Mouse (Mus musculus) cerebellum, adult 2 months (tissue): ENCODE data around the gene Rbms3. TPM values are rescaled to one million over a fixed set of nuclear protein-coding genes. Genes with fewer than 3 reads are reported as not detected.

Experiments used
- DNase-seq, 2 experiments: peaks; one replicate each; pipeline ENCODE4 v3.0.0; 2021
- H3K27ac ChIP-seq: fragments of 200-500 bp; 2 replicates; pipeline ENCODE4 v1.5.1; 2012; ENCODE audit warnings: low read length, control low read depth, inconsistent platforms; ENCODE audit not compliant: insufficient read depth
- H3K27me3 ChIP-seq: fragments of 200-500 bp; 2 replicates; pipeline ENCODE4 v1.6.1; 2012; ENCODE audit warnings: inconsistent platforms, mild to moderate bottlenecking, low read length, moderate library complexity; ENCODE audit not compliant: control insufficient read depth, insufficient read depth
- H3K4me1 ChIP-seq: fragments of 200-500 bp; 2 replicates; pipeline ENCODE4 v1.6.1; 2011; ENCODE audit warnings: low read length; ENCODE audit not compliant: control insufficient read depth, insufficient read depth
- H3K4me3 ChIP-seq: fragments of 200-500 bp; replicated peaks from 2 replicates; pipeline ENCODE3; 2011; ENCODE audit warnings: mild to moderate bottlenecking, low read depth, low read length, control low read depth; ENCODE audit not compliant: insufficient read depth
- CTCF ChIP-seq: fragments of 200-500 bp; IDR thresholded peaks from 2 replicates; pipeline ENCODE4 v1.5.1; 2011; ENCODE audit warnings: low read depth, mild to moderate bottlenecking, control low read depth, low read length, moderate library complexity, borderline replicate concordance; ENCODE audit not compliant: insufficient read depth
- POLR2A ChIP-seq: fragments of 200-500 bp; IDR thresholded peaks from 2 replicates; pipeline ENCODE4 v1.6.1; 2011; ENCODE audit warnings: low read length, control low read depth, borderline replicate concordance; ENCODE audit not compliant: insufficient read depth
- WGBS: fragments of 180-500 bp; shearing (Covaris S2); methylation state at CpG from one replicate; pipeline ENCODE4 v1.1.7; 2018; 5-methylcytosine and 5-hydroxymethylcytosine counted together
- polyA plus RNA-seq: library from polyadenylated mRNA; depleted of rRNA; stranded (reverse); fragments of >200 nt; gene quantifications from 2 replicates; pipeline ENCODE4 v1.2.3, GENCODE M21; 2012

The Rbms3 gene
- polyA plus RNA-seq, 1 experiment, result 13.3 TPM

DNA sequence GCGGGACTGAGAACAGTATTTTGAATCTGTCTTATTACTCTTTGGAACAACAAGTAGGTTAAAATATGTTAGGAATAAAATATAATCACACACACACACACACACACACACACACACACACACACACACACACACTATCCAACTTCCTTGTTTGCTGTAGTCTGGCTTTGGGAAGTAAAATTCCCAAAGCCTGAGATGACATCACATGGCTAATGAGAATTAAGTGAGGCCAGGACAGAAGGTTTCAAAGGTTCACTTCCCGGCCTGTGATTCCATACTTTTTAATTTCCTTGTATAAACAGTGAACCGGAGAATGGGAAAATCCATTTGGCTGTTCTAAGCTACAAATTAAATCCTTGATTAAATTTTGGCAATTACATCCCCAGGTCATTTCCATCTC is 752.9 kb downstream of the Rbms3 start:
- Histone ChIP-seq H3K4me1 (no peaks in the 10 kb centered on the region), H3K27ac (no peak overlapping the region), H3K27me3 (no peaks in the 10 kb centered on the region), H3K4me3 (no peak overlapping the region)
- no peak for DNase-seq
- no peak for TF ChIP-seq POLR2A
- TF ChIP-seq CTCF, result no peak
- 44% methylated on average over 3 of the region's 3 CpGs for whole genome bisulfite sequencing

DNA sequence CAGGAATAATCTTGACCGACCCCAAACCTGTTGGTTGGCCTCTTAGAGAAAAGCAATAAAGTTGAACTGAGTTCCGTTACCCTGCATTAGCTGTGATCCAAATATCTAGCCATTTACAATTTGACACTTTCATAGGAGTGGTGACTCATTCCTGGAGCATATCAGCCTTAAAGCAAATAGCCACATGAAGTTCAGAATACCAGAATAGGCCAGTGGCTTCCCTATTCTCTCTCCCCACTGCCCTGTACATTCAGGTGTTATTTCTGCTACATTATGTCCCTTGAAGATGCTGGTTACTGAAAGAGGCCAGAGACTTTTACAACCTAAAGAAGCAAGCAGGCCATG is 755.8 kb downstream of the Rbms3 start:
- no peak overlapping the region for H3K4me3 ChIP-seq
- H3K4me1 ChIP-seq, result no peaks in the 10 kb centered on the region
- TF ChIP-seq CTCF (no peak), POLR2A (no peak)
- no peaks in the 10 kb centered on the region for H3K27me3 ChIP-seq
- no peak for DNase-seq
- WGBS, result 73% methylated on average over 2 of the region's 2 CpGs
- H3K27ac ChIP-seq, result no peak overlapping the region

- WGBS, result 70% methylated on average over 30 of the region's 30 CpGs
- no peak for TF ChIP-seq POLR2A
- DNase-seq, result no peak
These were observed 756.4 kb downstream of the Rbms3 start for GRCm38 (mm10) chr9:116873033-116873975.

GRCm38 (mm10) chr9:116872346-116872745 is 757.4 kb downstream of the Rbms3 start:
- no peak for DNase-seq
- no peak overlapping the region for H3K27ac ChIP-seq

More at GRCm38 (mm10) chr9:116873033-116873975, 756.4 kb downstream of the Rbms3 start:
- Histone ChIP-seq H3K27ac (no peak overlapping the region), H3K4me1 (no peaks in the 10 kb centered on the region), H3K4me3 (no peak overlapping the region), H3K27me3 (no peaks in the 10 kb centered on the region)

DNA sequence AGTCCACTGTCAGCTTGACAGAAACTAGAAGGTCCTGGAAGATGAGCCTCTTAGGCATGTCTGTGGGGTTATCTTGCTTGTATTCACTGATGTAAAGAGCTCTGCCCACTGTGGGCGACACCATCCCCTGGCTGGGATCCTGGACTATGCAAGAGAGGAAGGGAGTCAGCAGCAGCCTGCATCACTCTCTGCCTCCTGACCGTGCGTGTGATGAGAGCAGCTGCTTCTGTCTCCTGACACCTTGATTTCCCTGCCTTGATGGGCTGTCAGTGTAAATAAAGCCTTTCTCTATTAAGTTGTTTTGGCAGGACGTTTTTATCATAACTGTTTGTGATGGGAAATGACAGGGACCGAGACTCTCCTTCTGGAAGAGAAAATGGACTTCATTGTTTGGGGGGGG is 758.1 kb downstream of the Rbms3 start:
- Histone ChIP-seq H3K27ac (no peak overlapping the region), H3K27me3 (no peaks in the 10 kb centered on the region), H3K4me1 (no peaks in the 10 kb centered on the region), H3K4me3 (no peak overlapping the region)
- 84% methylated on average over 5 of the region's 5 CpGs for WGBS
- no peak for DNase-seq
- no peak for TF ChIP-seq POLR2A
- no peak for TF ChIP-seq CTCF

More at GRCm38 (mm10) chr9:116872346-116872745, 757.4 kb downstream of the Rbms3 start:
- WGBS, result 87% methylated on average over 6 of the region's 6 CpGs
- no peaks in the 10 kb centered on the region for H3K27me3 ChIP-seq
- TF ChIP-seq POLR2A (no peak), CTCF (no peak)
- no peaks in the 10 kb centered on the region for H3K4me1 ChIP-seq
- H3K4me3 ChIP-seq, result no peak overlapping the region

DNA sequence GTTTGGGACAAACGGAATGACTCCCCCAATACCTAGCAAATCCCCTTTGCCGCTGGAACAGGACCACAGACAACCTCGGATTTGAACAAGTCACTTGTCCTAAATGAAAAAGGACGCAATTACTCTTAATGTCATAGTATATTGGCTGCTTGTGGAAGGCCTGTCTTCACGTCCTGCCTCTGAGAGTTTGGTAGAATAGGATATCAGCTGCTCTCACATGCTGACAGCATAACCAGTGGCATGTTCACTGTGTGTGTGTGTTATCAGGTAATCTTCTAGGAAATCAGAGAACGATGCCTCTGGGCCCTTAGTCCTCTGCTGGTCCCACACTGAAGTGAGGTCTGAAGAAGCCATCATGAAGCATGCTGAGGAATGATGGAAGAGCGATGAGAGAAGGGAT is 763.7 kb downstream of the Rbms3 start:
- Histone ChIP-seq H3K27me3 (no peaks in the 10 kb centered on the region), H3K4me1 (no peaks in the 10 kb centered on the region), H3K4me3 (no peak overlapping the region), H3K27ac (no peak overlapping the region)
- TF ChIP-seq POLR2A (no peak), CTCF (no peak)
- 96% methylated on average over 7 of the region's 7 CpGs for WGBS
- no peak for DNase-seq

DNA sequence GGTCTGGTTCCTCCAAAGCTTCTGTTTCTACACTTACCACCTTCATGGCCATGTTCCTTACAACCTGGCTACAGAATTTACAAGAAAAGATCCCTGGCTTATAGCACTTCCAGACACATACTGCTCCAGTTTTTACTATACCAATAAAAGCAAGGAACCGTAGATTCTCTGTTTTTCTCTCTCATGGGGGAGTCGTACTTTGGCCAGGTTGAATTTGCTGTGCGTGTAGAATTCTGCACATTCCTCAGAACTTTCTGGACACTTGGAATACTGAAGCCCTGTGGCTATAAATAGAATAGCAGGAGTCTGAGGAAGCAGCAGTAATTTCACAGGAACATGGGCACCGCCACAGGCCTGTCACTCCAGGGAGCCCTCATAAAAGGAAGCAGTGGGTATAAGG is 766.1 kb downstream of the Rbms3 start:
- no peak overlapping the region for H3K27ac ChIP-seq
- H3K27me3 ChIP-seq, result no peaks in the 10 kb centered on the region
- DNase-seq, result no peak
- no peak overlapping the region for H3K4me3 ChIP-seq
- WGBS, result 42% methylated on average over 4 of the region's 4 CpGs
- TF ChIP-seq CTCF (no peak), POLR2A (no peak)
- H3K4me1 ChIP-seq, result no peaks in the 10 kb centered on the region

DNA sequence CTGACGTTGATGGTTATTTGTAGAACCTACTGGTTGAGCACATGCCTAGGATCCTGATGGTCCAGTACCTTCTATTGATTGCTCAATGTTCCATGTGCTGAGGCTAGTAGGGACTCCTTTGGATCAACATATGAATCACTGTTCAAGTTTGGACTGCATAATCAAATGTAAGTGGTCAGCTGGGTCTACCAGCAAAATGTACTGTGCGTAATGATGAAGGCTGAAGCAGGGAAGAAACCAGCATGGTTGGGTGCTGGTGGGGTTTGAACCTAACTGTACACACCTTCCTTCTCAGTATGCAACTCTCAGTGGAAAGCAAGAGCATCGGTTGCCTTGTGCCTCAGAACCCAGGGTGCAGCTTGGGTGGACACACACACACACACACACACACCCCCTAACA is 767.4 kb downstream of the Rbms3 start:
- DNase-seq, result no peak
- H3K27ac ChIP-seq, result no peak overlapping the region
- H3K27me3 ChIP-seq, result no peaks in the 10 kb centered on the region
- no peaks in the 10 kb centered on the region for H3K4me1 ChIP-seq
- 92% methylated on average over 3 of the region's 3 CpGs for WGBS
- no peak overlapping the region for H3K4me3 ChIP-seq
- no peak for TF ChIP-seq POLR2A
- TF ChIP-seq CTCF, result no peak
